Mouse (Mus musculus) megakaryocyte progenitor cell, adult 5-6 weeks (primary cell): ENCODE results near the gene Ogfod1. TPM values are rescaled to one million over a fixed set of nuclear protein-coding genes. Genes with fewer than 3 reads are reported as not detected.

ENCODE experiments used
- ATAC-seq: replicated peaks from 2 replicates; pipeline ENCODE4 v1.8.0; 2016; ENCODE audit warnings: mild to moderate bottlenecking, moderate TSS enrichment, inconsistent platforms; ENCODE audit not compliant: poor library complexity
- total RNA-seq, 2 experiments: library from RNA; stranded (forward) in 1 of 2; stranded (reverse) in 1 of 2; fragments of 157-497, 149-512 nt in 1 of 2; fragments of 200-1000 nt in 1 of 2; gene quantifications; 2 replicates each; pipeline versions ENCODE4 v1.2.3 to v1.2.4; 2015 to 2017

Gene Ogfod1
- total RNA-seq (2015) (21.7 and 26.8 TPM in 2 replicates), total RNA-seq (2017) (18.1 and 19.6 TPM in 2 replicates)

DNA sequence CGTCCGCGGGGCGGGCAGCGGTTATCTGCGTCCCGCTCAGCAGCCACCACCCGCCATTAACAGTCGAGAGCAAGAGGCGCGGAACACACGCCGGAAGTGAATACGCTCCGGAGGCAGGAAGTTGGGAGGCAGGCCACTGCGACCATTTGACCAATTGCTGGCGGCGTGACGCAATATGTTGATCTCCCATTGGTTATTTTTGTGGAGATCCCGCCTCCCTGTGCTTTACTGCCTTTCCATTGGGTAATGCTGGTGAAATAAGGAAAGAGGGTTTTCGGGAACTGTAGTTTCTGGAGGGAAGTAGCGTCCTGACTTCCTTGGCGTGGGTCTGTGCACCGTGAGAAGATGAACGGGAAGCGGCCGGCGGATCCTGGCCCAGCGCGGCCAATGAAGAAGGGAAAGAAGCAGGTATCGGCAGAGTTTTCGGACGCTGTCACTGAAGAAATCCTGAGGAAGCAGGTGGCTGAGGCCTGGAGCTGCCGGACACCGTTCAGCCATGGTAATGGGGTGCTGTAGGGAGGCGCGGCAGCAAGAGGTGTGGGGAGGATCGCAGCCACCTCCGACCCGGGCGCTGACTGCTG lies at the start of gene Ogfod1, which contains the start of gene Nudt21:
TSS of gene Ogfod1 (plus strand) at position 255 of the 581 bp plus-strand sequence.
TSS of gene Nudt21 (minus strand) at position 88 of the 581 bp plus-strand sequence.
- ATAC-seq, result peak; percentile 92

DNA sequence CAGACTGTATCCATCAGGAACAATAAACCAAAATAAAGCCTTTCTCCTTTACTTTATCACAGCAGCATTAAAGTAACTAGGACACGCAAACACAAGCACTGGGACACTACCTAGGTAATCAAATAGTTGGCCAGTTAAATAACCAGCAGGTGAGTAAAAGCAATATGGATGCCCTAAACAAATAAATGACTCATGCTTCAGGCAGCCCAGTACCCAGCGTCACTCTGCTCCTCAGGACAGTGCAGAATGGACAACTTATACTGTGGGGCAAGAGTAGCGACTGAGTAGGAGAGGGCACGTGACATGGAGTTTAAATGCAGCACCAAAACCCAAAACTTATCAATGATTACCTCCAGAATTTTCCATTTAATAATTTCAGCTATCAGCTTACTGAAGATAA lies 47.3 kb upstream of the Ogfod1 start:
- ATAC-seq, result no peak

DNA sequence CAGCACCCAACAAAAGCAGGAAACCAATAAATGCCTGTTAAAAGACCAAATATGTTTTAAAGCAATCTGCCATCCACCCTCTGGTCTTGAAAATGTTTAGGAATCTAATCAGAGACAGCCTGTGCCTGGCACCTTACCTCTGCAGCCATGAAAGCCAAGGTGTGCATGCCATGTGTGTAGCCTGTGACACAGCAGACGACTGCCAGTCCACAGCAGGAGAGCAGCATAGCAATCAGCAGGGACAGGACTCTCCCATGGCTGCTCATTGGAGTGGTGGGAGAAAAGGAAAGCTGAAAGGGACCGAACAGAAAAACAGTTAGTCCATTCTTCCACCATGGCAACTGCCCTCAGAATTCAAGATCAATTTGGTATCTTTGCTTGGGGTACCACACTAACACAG lies 38.0 kb upstream of the Ogfod1 start:
- ATAC-seq, result no peak

DNA sequence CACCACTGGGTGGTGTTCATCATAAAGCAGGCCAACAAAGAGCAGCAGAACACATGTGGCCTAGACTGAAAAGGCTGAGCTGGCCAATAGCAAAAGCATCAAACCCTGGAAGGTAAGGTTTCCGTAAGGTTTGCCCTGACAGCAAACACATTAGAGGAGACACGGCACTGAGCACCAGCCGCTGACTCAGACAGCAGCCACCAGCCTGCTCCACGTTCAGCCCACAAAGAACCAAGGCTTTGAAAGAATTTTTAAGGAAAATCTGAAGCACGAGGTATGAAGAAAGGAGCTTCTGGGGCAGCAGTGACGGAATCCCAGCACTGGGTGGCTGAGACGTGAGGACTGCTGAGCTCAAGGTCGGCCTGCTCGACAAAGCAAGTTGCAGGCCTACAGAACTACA lies 32.9 kb upstream of the Ogfod1 start:
- no peak for ATAC-seq

DNA sequence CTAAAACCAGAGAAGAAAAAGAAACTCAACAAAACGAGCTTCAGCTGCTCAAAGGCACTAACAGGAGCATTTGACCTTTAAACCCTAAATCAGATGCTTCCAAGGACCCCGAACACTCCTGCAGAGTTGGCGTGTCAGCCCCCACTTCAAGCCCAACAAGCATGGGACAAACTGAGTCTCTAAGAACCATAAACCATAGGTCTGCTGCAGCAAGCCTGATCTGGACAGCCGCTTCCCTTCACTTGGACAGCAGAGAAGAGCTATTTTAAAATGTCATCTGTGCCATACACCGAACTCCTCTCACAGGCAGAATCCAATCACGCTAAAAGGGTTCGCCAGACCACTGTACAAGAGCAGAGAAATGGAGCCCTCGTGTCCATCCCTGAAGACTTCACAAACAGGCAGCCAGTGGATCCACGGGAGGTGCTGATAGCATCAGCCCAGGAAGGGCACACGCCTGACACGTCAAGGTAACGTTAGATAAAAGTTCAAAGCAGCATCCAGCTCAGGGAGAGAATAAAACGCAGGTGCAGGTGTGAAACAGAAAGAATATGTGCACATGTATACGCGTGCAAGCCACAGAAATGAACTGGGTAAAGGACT lies 27.7 kb upstream of the Ogfod1 start:
- no peak for ATAC-seq

DNA sequence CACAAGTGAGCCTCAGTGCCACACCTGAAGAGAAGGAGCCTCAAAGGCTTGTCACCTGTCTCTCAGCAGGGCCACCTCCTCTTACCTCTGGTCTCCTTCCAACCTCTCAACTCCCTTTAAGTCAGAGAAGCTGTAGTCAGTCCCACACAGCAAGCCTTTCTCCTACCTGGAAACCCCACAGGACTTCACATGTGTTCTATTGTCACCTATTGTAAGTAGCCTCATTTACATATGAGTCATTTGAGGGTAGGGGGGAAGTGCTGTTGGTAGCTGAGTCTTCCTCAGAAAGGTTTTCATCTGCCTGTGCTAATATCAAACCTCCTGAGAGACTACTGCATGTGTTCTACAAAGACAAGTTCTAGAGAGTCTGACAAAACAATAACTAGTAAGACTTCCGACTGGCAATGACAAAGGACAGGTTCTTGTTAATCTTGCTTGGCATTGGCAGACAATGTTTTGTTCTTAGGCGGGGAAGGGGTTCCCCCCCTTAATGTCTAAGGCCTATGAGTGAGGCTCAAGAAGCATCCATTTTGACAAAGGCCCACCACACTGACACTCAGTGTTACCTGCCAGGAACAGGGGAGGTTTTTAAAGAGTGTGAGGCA lies 26.8 kb upstream of the Ogfod1 start:
- ATAC-seq, result no peak

DNA sequence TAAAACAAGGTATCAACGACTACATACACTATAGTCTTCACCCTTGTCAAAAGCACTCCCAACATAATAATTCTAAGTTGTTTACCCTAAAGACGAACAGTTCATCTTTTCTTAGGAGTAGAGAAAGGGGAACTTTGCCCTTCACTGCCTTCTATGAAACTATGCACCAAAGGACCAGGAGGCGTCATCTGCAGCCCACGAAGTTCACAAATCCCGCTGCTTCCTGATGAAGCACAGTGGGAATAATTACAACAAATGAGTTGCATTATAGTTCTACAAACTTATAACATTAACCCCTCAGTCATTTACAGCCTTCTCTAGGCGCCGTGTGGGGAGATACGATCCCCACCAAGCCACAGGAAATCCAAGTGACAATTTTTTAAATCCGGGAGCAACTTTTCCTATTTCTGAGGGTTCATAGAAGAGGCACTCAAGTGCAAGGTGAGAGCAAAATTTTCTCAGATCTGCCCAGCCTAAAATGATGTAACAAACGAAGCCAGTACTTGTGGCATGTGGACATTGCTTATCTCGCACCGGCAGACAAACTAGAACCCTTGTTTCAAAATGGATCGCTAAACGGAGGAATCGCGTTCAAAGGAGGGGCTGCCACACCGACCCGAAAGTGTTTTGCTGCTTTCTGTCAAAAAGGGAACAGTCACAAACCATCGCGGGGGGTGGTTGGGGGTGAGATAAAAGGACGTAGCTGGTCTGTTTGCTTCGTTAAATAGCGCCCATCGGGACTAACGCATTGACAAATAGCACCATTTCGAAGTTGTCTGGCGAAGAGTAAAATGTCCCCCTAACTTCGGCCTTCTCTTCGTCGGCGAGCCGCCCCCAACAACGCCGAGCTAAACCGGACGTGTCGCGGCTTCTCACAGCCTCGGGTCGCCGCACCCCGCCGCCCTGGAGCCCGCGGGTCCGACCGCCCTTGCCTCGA lies 25.7 kb upstream of the Ogfod1 start:
- ATAC-seq, result peak; percentile 51

DNA sequence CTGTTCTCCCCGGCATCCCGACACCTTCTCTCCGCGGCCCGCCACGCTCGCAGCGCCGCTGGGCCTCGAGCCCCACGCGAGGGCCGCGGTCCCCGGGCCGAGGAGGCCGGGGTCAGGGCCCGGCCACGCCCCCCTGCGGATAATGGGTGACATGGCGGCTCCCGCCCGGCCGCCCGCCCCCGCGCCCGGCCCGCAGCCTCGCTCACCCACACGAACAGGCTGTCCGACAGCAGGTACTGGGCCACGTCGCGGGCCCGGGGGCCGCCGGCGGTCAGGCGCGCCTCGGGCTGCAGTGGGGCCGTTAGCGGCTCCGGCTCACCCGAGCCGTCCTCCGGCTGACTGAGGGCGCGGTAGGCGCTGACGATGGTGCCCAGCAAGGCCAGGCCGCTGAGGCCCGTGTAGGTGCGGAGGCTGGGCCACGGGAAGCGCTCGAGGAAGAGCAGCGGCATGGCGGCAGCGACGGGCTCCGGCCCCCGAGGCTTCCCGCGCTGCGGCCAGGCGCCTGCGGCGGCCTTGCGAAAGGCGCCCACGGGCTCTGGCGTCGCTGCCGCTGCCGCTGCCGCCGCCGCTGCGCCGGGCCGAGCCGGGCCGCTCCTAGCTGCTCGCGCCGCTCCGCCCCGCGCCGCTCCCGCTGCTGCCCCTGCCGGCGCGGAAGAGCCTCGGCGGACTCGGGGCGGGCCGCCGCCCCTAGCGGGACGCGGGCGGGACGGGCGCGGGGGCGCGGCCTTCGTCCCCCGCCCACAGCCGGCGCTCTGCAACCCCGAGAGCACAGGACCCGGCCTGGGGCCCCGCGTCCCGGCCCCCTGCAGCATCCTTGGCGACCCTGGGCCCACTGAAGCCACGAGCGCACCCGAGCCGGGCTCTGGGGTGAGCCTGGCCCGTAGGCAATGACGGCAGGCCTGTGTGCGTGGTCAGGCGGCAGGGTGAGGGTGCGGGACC lies 24.7 kb upstream of the Ogfod1 start, which contains the start of gene Amfr:
TSS of gene Amfr (minus strand) at position 830 of the 939 bp plus-strand sequence.
- ATAC-seq, result peak; percentile 66

DNA sequence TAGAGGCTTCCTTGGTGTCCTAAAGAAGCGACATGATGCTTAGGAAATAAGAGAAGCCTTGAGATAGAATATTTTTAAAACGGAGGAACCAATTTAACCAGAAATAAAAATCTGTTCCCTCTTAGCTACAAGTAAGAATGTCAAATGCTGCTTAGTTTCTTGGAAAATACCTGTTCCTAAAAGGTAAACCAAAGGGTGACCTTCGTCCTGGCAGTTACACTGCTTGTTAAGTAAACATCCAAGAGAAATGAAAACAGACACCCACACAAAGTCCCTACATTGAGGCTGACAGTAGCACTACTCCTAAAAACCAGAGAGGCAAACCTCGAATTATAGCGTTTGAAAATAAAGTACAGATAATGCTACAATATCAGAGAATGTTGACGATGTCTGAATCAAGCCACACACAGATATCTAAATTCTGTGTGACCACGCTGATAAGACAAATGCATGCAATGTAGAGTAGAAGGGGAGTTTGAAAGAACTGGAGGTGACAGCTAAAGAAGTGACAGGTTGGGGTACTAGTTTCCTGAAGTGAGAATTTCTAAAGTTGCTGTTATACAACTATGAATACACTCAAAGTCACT lies 23.9 kb upstream of the Ogfod1 start:
- no peak for ATAC-seq

DNA sequence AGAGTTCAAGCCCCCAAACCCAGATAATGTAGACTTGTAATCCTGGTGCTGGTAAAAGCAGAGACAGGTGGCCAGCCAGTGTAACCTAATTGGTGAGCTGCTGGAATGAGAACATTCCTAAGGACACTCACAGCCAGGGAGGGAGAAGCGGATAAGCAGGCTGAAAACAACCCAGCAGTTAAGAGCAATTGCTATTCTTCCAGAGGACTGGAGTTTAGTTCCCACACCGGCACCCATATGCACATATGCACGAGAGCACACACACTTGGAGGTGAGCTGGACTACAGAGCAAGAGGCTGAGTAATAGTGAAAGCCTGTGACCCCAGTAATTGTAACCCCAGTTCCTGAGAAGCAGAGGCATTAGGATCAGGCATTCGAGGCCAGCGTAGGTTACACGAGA lies 13.1 kb upstream of the Ogfod1 start:
- ATAC-seq, result no peak

DNA sequence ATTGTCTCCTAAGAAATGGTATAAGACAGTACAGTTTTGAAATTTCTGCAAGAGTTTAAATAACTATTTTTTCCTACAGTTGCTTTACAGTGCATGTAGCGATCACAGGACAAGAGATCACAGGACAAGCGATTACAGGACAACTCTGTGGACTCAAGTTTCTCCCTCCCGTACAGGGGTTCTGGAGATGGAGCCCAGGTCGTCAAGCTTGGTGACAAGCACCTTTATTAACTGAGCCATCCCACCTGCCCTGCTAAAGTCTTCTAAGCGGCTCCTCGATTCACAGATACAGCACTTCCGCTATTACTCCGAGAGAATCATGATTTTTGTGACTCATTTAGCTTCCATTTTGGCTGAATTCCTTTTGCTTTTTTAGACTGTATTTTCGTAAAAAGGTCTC lies 7.3 kb upstream of the Ogfod1 start:
- ATAC-seq, result no peak

DNA sequence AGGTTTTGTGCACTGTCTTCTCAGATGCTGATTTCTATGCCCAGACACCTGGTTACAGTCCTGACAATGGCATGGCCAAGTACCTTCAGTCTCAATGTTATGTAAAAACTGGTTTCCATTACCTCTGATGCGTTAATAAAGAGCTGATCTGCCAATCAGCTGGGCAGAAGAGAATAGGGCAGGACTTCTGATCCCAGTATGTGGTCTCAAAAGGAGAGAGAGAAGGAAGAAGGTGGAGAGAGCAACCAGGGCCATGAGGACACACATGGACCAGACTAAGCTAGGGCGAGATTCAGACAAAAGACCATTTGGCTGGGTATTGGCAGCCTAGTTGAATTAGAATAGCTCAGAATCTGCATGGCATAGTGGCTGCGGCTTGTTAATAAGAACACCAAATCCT lies 3.4 kb upstream of the Ogfod1 start:
- no peak for ATAC-seq

DNA sequence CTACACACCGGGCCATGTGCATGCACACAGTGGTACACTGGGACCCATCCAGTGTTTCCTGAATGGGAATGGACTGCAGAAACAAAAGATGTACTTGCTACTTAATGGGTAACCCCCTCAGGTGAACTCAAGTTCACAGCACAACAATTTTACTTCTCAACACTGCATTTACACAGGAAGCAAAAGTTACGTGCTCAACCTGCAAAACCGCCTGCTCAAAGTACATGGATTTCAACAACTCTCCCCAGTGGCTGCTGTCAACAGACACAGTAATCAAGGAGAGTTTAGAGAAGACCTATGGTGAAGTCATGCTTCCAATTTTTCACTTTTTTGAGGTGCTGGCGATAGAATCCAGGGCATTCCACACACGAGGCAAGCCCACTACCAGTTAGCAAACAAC lies 1.8 kb upstream of the Ogfod1 start:
- no peak for ATAC-seq

DNA sequence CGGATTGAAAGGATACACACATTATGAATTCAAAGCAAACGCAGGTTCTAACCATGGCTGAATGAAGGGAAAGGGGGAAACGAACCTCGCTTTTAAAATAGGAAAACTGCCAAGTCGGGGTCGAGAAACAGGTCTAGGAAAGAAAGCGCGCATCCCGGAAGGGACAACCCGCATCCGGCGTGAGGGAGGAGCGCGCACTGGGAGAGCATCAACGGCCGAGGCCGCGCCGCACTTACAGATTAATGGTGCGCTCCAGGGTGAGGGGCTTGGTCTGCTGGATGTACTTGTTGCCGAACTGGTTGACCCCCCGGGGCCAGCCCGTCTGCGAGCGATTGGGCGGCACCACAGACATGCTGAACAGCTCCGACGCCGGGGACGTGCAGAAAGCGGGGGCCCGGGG lies 457 bp upstream of the Ogfod1 start:
- ATAC-seq, result peak; percentile 63

DNA sequence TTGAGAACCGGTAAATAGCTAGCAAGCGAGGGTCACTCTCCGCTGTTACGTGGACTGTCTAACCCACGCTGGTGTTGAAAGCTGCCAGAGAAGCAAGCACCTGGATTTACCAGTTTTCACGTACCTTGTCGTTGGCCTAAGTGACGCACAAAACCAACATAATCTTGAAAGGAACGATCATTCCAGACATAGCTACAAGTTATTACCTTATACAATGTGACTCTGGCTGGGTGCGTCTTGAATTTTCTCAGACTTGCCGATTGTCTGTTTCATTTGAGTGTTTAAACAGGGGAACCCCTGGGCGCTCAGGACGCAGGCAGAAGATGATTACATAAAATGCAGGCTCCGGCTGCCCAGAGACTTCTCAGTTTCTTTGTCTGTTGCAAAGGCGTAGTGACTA lies 808 bp downstream of the Ogfod1 start:
- ATAC-seq, result no peak

DNA sequence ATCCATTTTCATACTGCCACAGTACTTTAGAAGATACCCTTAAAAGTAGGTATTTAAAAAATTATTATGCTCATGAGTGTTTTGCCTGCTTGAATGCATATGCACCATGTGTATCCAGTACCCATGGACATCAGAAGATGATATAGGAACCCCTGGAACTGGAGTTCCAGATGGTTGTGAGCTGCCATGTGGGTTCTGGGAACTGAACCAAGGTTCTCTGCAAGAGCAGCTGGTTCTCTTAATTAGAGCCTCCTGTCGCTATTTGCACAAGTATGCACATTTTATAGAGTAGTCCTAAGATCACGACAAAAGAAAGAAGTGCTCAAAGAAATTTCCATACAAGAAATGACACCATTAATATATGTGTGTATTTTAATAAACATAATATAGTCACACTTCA lies 10.8 kb downstream of the Ogfod1 start:
- ATAC-seq, result no peak

DNA sequence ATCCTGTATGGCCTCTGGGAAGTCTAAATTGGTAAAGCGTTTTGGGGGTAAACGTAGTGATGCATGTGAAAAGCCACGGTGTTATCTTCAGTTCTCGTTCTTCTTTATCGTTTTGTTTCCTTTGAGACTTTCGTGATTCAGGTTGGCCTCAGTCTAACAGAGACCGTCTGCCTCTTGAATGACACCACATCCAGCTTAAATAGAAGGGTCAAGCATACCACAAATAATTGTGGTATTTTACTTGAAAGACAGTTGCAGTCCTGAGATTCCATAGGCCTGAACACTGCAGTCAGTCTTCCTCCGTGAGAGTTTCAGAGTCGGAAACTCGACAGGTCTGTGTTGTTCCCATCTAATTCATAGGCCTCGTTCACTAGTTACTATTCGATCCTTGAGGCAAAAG lies 15.7 kb downstream of the Ogfod1 start:
- no peak for ATAC-seq

DNA sequence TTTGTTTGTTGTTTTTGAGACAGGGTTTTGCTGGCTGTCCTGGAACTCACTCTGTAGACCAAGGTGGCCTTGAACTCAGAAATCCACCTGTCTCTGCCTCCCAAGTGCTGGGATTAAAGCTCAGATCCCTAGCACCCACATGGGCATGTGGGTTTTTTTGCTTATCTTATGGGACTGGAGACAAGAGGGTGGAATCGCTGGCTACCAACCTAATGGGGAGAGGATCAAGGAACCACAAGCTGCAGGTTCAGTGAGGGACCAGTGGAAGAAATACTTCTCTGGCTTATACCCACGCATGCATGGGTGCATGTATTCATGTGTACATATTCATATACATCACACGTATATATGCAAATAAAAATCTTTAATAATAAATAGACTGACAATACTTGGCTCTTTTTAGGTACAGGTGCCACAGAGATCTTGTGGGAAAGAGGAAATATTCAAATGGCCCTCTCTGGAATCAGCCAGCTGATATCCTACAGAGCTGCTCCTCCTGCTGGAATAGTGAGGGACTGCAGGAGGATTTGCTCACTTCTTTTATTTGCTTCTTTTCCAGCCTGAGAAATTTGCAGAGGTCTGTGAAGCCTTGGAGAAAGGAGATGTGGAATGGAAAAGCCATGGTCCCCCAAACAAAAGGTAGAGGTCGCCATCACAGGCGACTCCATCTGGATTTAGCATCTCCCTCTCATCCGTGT lies 20.3 kb downstream of the Ogfod1 start:
- peak; percentile 83 for ATAC-seq

DNA sequence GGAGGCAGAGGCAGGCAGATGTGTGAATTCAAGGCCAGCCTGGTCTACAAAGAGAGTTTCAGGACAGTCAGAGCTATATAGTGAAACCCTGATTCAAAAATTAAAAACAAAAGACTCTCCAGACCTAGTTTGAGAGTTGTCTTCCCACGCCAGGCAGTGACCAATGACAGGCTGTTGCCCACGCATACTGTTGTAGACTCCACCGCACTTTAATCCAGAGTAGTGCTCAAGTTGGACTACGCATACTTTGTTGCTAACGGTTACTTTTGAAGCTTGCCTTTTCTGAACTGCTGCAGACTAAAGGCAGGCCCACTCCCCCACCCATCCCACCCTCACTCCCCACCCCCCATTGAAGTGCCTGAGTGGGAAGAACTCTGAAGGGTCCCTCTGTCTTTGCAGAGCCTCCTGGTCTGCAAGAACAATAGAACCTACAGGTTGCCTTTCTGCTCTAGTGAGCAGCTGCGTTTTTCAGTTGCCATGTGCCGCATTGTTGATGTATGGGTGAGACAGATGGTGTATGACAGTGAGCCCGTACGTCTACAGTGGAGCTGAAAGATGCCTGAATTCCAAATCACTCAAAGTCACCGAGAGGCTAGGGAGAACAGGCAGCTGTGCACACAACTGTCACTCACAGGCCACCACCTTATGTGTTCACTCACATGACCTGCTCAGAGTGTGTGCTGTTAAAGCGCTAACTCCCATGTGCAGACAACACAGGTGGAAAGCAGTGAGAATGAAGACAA lies 29.3 kb downstream of the Ogfod1 start:
- no peak for ATAC-seq
